Mouse (Mus musculus): ENCODE measurements around the gene Epn2.

- TF ChIP-seq CTCF (IDR thresholded peaks at IDR 0.05; ENCODE audit: low read depth, low read length) (no peak), POLR2A (IDR thresholded peaks at IDR 0.05; ENCODE audit: borderline replicate concordance, low read depth, low read length) (no peak)
These were observed 36.4 kb upstream of the Epn2 start for GRCm38 (mm10) chr11:61615686-61616522.

Measured in bone marrow macrophage, adult 2 months (primary cell).